Mouse (Mus musculus) liver, embryonic 14.5 days (tissue): Measurements from ENCODE around the gene Nme4.

ENCODE experiments used
- CTCF ChIP-seq: IDR thresholded peaks from 2 replicates; pipeline ENCODE4 v1.5.1; 2016; ENCODE audit warnings: antibody characterized with exemption, low read depth, control low read depth
- EP300 ChIP-seq: IDR thresholded peaks from 2 replicates; pipeline ENCODE4 v1.6.1; 2016; ENCODE audit warnings: antibody characterized with exemption, low read depth

GRCm38 (mm10) chr17:26143386-26143785, 48.0 kb upstream of the Nme4 start:
- TF ChIP-seq CTCF (no peak), EP300 (no peak)
